Mouse (Mus musculus): ENCODE data around the gene Ptprd.

DNA sequence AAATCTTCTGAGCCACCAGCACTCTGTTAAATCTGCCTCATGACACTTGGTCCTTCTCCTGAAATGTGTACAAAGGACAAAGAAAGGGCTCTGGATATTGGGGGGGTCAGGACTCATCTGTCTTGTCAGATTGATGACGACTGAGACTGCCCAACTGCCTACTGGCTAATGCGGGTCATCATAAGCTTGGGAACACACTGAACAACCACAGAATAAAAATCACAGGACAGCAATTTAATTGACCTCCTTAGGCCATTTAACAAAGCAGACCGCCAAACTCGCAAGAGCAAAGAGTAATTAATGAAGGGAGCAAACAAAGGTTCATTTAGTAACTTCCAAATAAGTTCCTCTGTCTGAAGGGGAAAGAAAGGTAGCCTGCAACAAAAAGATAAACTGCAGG lies 2215.9 kb downstream of the Ptprd start:
- no peak for TF ChIP-seq CTCF (IDR thresholded peaks at IDR 0.05; ENCODE audit: borderline replicate concordance, insufficient read depth, low read depth, low read length)
- TF ChIP-seq POLR2A (IDR thresholded peaks at IDR 0.05; ENCODE audit: borderline replicate concordance, insufficient read depth, low read length): no peak
